Mouse (Mus musculus): ENCODE measurements around the gene Ap2b1.

GRCm38 (mm10) chr11:83393062-83393461 is 94.2 kb downstream of the Ap2b1 start:
- no peak for TF ChIP-seq POLR2A (IDR thresholded peaks at IDR 0.05; ENCODE audit: insufficient read length, low read depth)
- no peak for TF ChIP-seq REST (IDR thresholded peaks at IDR 0.05; ENCODE audit: insufficient read depth, insufficient read length)
- no peak for TF ChIP-seq MYOG (IDR thresholded peaks at IDR 0.05; ENCODE audit: control insufficient read depth in 1 of 3, insufficient read depth in 1 of 3, insufficient read length in 2 of 3, low read depth in 2 of 3)
- TF ChIP-seq E2F4 (IDR thresholded peaks at IDR 0.05; ENCODE audit: insufficient read depth) = no peak
- no peak for TF ChIP-seq TCF12 (IDR thresholded peaks at IDR 0.05; ENCODE audit: insufficient read depth, poor library complexity, severe bottlenecking)
- no peak for TF ChIP-seq MAX (IDR thresholded peaks at IDR 0.05; ENCODE audit: low read depth)
- TF ChIP-seq USF1 (IDR thresholded peaks at IDR 0.05; ENCODE audit: low read depth) = no peak
